Mouse (Mus musculus): Measurements from ENCODE around the gene Crybg3. TPM values are rescaled to one million over a fixed set of nuclear protein-coding genes. Genes with fewer than 3 reads are reported as not detected.

The Crybg3 gene
- polyA plus RNA-seq, 2 experiments from 2014 or later, result 16.8 to 17.5 TPM

GRCm38 (mm10) chr16:59579237-59579636, 21.5 kb downstream of the Crybg3 start:
- no peak for ATAC-seq

- no peak for ATAC-seq
Observed at GRCm38 (mm10) chr16:59573961-59574360, 26.8 kb downstream of the Crybg3 start.

- ATAC-seq, result no peak
Observed at GRCm38 (mm10) chr16:59572685-59573084, 28.1 kb downstream of the Crybg3 start.

- peak; percentile 72 for ATAC-seq
Observed at GRCm38 (mm10) chr16:59570807-59571206, 30.0 kb downstream of the Crybg3 start.

GRCm38 (mm10) chr16:59569837-59570236, 30.9 kb downstream of the Crybg3 start:
- ATAC-seq, result no peak

GRCm38 (mm10) chr16:59567721-59568381, 32.9 kb downstream of the Crybg3 start:
- no peak for ATAC-seq

- ATAC-seq, result no peak
Observed at GRCm38 (mm10) chr16:59566437-59566836, 34.3 kb downstream of the Crybg3 start.

- no peak for ATAC-seq
Observed at GRCm38 (mm10) chr16:59565631-59566030, 35.1 kb downstream of the Crybg3 start.

- ATAC-seq, result peak; percentile 43
Observed at GRCm38 (mm10) chr16:59564025-59564424, 36.8 kb downstream of the Crybg3 start.

GRCm38 (mm10) chr16:59559300-59560200, 41.2 kb downstream of the Crybg3 start:
- ATAC-seq, result no peak

GRCm38 (mm10) chr16:59558916-59559299, 41.9 kb downstream of the Crybg3 start:
- no peak for ATAC-seq

- no peak for ATAC-seq
Observed at GRCm38 (mm10) chr16:59553490-59554161, 47.2 kb downstream of the Crybg3 start.

- no peak for ATAC-seq
Observed at GRCm38 (mm10) chr16:59551507-59551906, 49.3 kb downstream of the Crybg3 start.

- no peak for ATAC-seq
Observed at GRCm38 (mm10) chr16:59549631-59550030, 51.1 kb downstream of the Crybg3 start.

- ATAC-seq, result no peak
Observed at GRCm38 (mm10) chr16:59548582-59548947, 52.2 kb downstream of the Crybg3 start.

- ATAC-seq, result no peak
Observed at GRCm38 (mm10) chr16:59547887-59548581, 52.7 kb downstream of the Crybg3 start.

- ATAC-seq, result no peak
Observed at GRCm38 (mm10) chr16:59547466-59547865, 53.3 kb downstream of the Crybg3 start.

GRCm38 (mm10) chr16:59545360-59545759, 55.4 kb downstream of the Crybg3 start:
- ATAC-seq, result no peak

- ATAC-seq, result no peak
Observed at GRCm38 (mm10) chr16:59541382-59541781, 59.4 kb downstream of the Crybg3 start.

GRCm38 (mm10) chr16:59540944-59541343, 59.8 kb downstream of the Crybg3 start:
- no peak for ATAC-seq

- no peak for ATAC-seq
Observed at GRCm38 (mm10) chr16:59535673-59536072, 65.1 kb downstream of the Crybg3 start.

GRCm38 (mm10) chr16:59534349-59534748, 66.4 kb downstream of the Crybg3 start:
- ATAC-seq, result no peak

GRCm38 (mm10) chr16:59532561-59532960, 68.2 kb downstream of the Crybg3 start:
- ATAC-seq, result no peak
